Mouse (Mus musculus): ENCODE data around the gene Aaed1.

DNA sequence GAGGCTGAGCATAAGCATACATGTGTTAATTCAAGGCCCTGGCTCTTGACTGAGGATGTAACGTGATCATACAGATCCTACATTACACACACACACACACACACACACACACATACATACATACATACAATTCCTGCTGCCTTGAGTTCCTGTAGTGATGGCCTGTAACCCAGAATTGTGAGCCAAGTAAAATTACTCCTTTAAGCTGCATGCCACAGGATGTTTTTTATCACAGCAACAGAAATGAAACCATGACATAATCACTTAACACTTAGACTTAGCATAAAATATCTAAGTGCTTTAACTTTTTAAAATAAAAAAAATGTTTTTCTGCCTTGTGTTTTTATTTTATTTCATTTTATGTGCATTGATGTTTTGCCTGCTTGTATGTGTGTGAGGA lies 13.4 kb downstream of the Aaed1 start:
- TF ChIP-seq CTCF (conservative IDR thresholded peaks at IDR 0.05; ENCODE audit: low read length) (no peak), POU5F1 (IDR thresholded peaks at IDR 0.05; ENCODE audit: borderline replicate concordance, low read length) (no peak)
